Mouse (Mus musculus): ENCODE measurements around the gene Scn7a. TPM values are rescaled to one million over a fixed set of nuclear protein-coding genes. Genes with fewer than 3 reads are reported as not detected.

The Scn7a gene
- 0.25 and 0.32 TPM in 2 replicates for polyA plus RNA-seq (2015; fragmentation: Nextera tagmentation; extraction: Ambion mirVana)

DNA sequence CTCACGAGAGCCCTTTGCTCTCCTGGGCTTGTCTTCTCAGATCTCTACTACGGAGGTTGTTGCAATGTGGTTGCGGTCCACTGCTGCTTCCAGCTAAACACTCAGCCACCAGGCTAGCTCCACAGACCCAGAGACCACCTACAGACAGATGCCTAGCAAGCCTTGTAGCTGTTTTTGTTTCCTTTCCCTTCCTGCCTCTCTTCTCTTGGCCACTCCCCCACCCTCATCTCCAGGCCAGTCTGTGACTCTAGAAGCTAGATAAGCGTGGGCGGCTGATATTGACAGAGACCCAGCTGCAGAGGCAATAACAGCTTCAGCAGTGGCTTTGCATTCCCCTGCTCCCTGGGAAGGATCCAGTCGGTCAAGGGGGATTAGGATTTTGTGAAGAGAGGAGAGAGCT is at the start of gene Scn7a:
Gene Scn7a (minus strand): TSS at position 150 of the 400 bp plus-strand sequence.
- Histone ChIP-seq H3K27ac (replicated peaks) (no peak within 1 kb of the TSS), H3K9ac (no peak within 1 kb of the TSS), H3K4me2 (replicated peaks) (no peak within 1 kb of the TSS), H3K4me3 (replicated peaks) (no peak within 1 kb of the TSS), H3K9me3 (replicated peaks) (no peaks in the 10 kb centered on the region), H3K27me3 (no peaks in the 10 kb centered on the region), H3K4me1 (no peaks in the 10 kb centered on the region), H3K36me3 (no peaks in the 10 kb centered on the region)
- 41% methylated on average over 6 of the region's 6 CpGs for WGBS
- ATAC-seq (ENCODE audit: insufficient number of reproducible peaks, low FRiP score, low TSS enrichment, low read depth), result no peak

DNA sequence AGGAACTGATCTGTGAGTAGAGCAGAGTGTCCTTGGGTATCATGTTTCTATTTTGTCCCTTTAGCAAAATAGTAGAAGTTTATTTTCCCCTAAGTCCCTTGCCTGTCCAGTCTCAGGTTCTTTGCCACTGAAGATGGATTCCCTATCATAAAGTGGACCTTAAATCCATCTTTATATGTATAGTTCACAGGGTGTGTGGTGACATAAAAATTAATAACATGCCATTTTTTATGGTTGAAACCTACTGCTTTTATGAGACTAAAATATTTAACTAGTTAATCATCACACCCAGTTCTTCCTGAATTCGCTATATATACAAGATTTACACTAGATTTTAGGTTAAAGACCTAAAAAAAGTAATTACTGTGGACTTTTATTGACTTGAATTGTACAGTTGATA is 43.0 kb upstream of the Scn7a start:
- Histone ChIP-seq H3K4me1 (no peaks in the 10 kb centered on the region), H3K36me3 (no peaks in the 10 kb centered on the region), H3K27ac (replicated peaks) (no peak overlapping the region), H3K9me3 (replicated peaks) (no peaks in the 10 kb centered on the region), H3K4me3 (replicated peaks) (no peak overlapping the region), H3K4me2 (replicated peaks) (no peak overlapping the region), H3K27me3 (no peaks in the 10 kb centered on the region), H3K9ac (no peak overlapping the region)
- 72% methylated on average over 1 of the region's 1 CpGs for WGBS
- ATAC-seq (ENCODE audit: insufficient number of reproducible peaks, low FRiP score, low TSS enrichment, low read depth), result no peak

DNA sequence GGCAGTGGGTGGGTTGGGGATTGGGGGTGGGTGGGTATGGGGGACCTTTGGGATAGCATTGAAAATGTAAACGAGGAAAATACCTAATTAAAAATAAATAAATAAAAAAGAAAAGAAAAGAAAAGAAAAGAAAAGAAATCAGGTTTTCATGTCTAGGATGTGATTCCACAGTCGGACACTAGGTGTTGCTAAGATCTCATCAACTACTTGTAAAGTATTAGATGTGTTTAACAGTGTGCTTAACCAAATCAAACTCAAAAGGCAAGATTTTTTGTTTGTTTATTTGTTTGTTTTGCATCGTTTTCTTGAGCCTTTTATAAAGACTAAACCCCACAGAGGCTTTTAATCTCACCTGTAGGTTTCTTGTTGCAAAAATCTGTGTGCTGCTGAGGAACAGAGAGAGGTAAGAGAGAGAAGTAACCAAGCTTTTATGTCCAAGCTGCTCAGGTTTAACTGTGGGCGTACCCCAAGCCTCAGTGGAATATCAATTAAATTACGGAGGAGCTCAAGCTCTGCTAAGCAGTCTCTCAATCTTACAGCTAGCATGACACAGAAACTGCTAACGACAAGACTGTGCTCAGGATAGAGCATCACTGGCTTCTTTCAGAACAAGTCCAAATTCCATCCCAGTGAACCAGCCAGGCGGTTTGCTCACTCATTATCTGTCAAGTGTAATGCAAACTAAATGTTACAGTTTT is 35.3 kb upstream of the Scn7a start:
- Histone ChIP-seq H3K9me3 (replicated peaks) (no peaks in the 10 kb centered on the region), H3K4me1 (no peaks in the 10 kb centered on the region), H3K27ac (replicated peaks) (no peak overlapping the region), H3K9ac (no peak overlapping the region), H3K4me2 (replicated peaks) (no peak overlapping the region), H3K27me3 (no peaks in the 10 kb centered on the region), H3K4me3 (replicated peaks) (no peak overlapping the region), H3K36me3 (no peaks in the 10 kb centered on the region)
- WGBS, result 34% methylated on average over 7 of the region's 7 CpGs
- ATAC-seq (ENCODE audit: insufficient number of reproducible peaks, low FRiP score, low TSS enrichment, low read depth), result no peak

DNA sequence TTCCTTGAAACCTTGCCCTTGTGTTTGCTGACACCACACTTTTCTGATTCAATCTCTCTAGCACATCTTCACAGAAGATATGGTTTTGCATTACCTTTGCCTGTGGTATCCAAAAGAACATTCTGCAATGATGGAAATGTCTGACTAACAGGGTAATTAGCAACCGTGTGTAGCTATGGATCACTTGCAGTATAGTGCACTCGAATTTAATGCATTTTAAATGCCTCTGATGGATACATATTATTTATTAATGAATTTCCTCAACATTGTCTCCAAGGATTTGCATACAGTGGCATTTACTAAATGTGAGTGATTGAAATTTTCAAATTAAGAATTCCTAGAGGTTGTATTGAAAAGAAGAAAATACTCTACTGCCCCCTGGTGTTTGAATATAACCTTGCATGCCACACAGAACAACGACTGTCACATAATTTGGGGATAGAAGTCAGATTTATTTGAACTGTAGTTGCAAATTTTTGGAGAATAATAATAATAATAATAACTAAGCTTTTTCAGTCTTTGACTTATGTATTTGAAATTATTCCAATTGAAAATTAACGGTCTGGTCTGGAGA is 15.0 kb upstream of the Scn7a start:
- WGBS, result 40% methylated on average over 4 of the region's 4 CpGs
- no peak for ATAC-seq (ENCODE audit: insufficient number of reproducible peaks, low FRiP score, low TSS enrichment, low read depth)
- Histone ChIP-seq H3K27me3 (no peaks in the 10 kb centered on the region), H3K36me3 (no peaks in the 10 kb centered on the region), H3K9me3 (replicated peaks) (no peaks in the 10 kb centered on the region), H3K4me3 (replicated peaks) (no peak overlapping the region), H3K9ac (no peak overlapping the region), H3K4me1 (no peaks in the 10 kb centered on the region), H3K4me2 (replicated peaks) (no peak overlapping the region), H3K27ac (replicated peaks) (no peak overlapping the region)

DNA sequence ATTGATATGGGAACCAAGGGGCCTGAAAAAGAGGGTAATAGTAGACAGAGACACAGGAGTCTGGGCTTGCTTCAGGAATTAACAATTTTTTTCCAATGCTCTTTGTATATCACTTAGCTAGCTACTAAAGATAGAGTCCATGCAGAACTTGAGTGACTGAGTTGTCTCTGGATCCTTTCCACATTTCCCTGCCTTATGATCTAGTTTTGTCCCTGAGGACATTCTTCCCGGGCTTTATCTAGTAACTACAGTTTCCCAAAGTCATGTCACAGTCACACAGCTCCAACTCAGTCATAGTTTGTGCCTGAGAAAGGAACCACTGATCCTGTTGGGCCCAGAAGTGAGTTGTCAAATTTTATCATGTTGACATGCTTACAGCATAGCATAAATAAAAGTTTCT is 12.8 kb upstream of the Scn7a start:
- H3K9ac ChIP-seq, result no peak overlapping the region
- WGBS, result 49% methylated on average over 1 of the region's 1 CpGs

DNA sequence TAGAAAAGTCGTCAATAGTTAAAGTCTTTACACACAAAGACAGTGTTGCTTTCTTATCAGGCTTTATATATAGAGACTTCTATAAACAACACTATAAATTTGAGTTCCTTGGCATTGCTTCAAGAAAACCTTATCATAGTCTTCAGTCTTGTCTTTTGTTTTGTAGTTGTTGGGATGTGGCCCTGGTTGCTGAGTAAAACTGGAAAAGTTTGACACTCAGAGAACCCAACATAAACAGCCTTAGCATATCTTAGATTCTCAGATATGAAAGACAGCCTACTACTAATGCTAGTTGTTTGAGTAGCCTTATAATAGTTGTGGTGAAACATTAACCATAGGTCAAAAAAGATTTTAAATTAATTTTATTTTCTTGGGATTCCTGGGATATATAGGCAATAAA is 6.9 kb upstream of the Scn7a start:
- H3K9me3 ChIP-seq (replicated peaks), result no peaks in the 10 kb centered on the region
- H3K4me1 ChIP-seq, result no peaks in the 10 kb centered on the region
- no peak overlapping the region for H3K27ac ChIP-seq (replicated peaks)
- no peaks in the 10 kb centered on the region for H3K27me3 ChIP-seq
- no peak for ATAC-seq (ENCODE audit: insufficient number of reproducible peaks, low FRiP score, low TSS enrichment, low read depth)
- no peak overlapping the region for H3K4me2 ChIP-seq (replicated peaks)
- WGBS, result 88% methylated on average over 1 of the region's 1 CpGs
- H3K4me3 ChIP-seq (replicated peaks), result no peak overlapping the region
- no peak overlapping the region for H3K9ac ChIP-seq
- no peaks in the 10 kb centered on the region for H3K36me3 ChIP-seq

More for the DNA sequence above, 12.8 kb upstream of the Scn7a start:
- ATAC-seq (ENCODE audit: insufficient number of reproducible peaks, low FRiP score, low TSS enrichment, low read depth), result no peak
- no peaks in the 10 kb centered on the region for H3K36me3 ChIP-seq
- no peak overlapping the region for H3K27ac ChIP-seq (replicated peaks)
- no peak overlapping the region for H3K4me2 ChIP-seq (replicated peaks)
- no peak overlapping the region for H3K4me3 ChIP-seq (replicated peaks)
- H3K27me3 ChIP-seq, result no peaks in the 10 kb centered on the region
- no peaks in the 10 kb centered on the region for H3K9me3 ChIP-seq (replicated peaks)
- H3K4me1 ChIP-seq, result no peaks in the 10 kb centered on the region

DNA sequence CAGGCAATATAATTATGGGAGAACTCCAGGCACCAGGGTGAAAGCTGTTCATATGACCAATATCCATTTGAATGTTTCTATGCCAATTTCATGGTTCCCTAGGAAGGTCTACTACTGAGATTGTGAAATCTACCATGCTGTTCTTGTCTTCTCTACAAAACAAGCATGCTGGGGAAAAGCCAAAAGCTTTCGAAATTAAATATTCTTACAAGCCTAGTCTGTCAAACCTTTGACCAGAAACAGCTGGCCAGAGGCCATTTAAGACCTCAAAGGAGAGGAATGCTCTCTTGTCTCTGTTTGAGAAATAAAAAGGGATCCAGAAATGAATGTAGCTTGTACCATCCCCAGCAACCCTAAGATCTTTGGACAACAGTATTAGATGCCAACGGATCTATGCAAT is 3.8 kb downstream of the Scn7a start:
- Histone ChIP-seq H3K4me3 (replicated peaks) (no peak overlapping the region), H3K27me3 (no peaks in the 10 kb centered on the region), H3K9ac (no peak overlapping the region), H3K4me2 (replicated peaks) (no peak overlapping the region), H3K4me1 (no peaks in the 10 kb centered on the region), H3K9me3 (replicated peaks) (no peaks in the 10 kb centered on the region), H3K36me3 (no peaks in the 10 kb centered on the region), H3K27ac (replicated peaks) (no peak overlapping the region)
- no peak for ATAC-seq (ENCODE audit: insufficient number of reproducible peaks, low FRiP score, low TSS enrichment, low read depth)
- WGBS, result 63% methylated on average over 2 of the region's 2 CpGs

DNA sequence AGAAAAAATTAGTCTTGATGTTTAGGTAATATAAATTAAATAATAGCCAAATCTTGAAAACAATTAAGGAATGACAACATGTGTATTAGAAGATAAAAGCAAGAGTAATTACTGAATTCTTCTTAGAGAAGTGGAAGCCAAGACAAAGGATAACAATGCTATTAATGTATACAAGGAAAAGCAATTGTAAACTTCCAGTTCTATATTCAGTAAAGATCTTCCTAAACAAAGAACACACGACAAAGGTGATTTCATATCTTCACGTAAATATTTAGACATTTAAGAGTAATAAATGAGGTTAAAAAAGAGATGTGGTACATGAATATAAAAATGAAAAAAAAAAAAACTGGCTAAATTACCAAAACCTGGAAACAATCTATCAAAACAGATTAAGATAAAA is 16.7 kb downstream of the Scn7a start:
- H3K9me3 ChIP-seq (replicated peaks), result no peaks in the 10 kb centered on the region
- no peak for ATAC-seq (ENCODE audit: insufficient number of reproducible peaks, low FRiP score, low TSS enrichment, low read depth)

DNA sequence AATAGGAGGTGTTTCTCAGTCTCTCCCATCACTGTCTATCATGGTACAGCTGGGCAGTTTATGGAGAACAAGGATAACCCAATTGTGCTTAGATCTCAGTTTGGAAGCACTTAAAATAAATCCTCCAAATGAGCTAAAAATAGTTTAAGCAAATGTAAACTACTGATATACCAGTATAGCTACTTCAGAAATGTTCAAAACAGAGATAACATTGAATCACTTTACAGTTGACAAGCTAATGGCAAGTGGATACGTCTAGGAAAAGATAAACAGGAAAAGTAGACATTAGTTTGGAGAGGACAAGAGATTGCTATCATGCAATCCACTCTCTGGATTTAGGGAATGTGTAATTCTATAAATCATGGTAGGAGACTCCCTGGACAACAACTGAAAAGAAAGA is 19.5 kb downstream of the Scn7a start:
- Histone ChIP-seq H3K4me2 (replicated peaks) (no peak overlapping the region), H3K27me3 (no peaks in the 10 kb centered on the region), H3K36me3 (no peaks in the 10 kb centered on the region), H3K9me3 (replicated peaks) (no peaks in the 10 kb centered on the region), H3K27ac (replicated peaks) (no peak overlapping the region), H3K4me3 (replicated peaks) (no peak overlapping the region), H3K9ac (no peak overlapping the region), H3K4me1 (no peaks in the 10 kb centered on the region)
- no peak for ATAC-seq (ENCODE audit: insufficient number of reproducible peaks, low FRiP score, low TSS enrichment, low read depth)
- WGBS, result 69% methylated on average over 1 of the region's 1 CpGs

More for the DNA sequence above, 16.7 kb downstream of the Scn7a start:
- Histone ChIP-seq H3K4me2 (replicated peaks) (no peak overlapping the region), H3K4me3 (replicated peaks) (no peak overlapping the region), H3K27me3 (no peaks in the 10 kb centered on the region), H3K27ac (replicated peaks) (no peak overlapping the region), H3K9ac (no peak overlapping the region), H3K4me1 (no peaks in the 10 kb centered on the region), H3K36me3 (no peaks in the 10 kb centered on the region)
- WGBS, result 78% methylated on average over 2 of the region's 2 CpGs

DNA sequence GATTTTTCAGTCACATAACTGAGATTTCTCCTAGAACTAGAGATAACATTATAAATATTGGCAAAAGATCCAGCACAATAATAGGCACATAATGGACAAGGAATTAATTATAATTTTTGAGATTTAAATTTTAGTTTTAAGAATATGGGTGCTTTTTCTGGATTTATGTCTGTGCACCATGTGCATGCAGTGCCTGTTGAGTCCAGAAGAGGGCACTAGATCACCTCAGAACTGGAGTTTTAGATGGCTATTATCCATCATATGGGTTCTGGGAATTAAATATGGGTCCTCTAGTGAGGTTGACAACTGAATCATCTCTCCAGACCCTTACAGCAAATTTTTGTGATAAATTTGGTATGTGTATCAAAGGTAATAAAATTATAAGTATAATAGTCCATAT is 21.8 kb downstream of the Scn7a start:
- no peaks in the 10 kb centered on the region for H3K36me3 ChIP-seq
- H3K9ac ChIP-seq, result no peak overlapping the region
- no peak for ATAC-seq (ENCODE audit: insufficient number of reproducible peaks, low FRiP score, low TSS enrichment, low read depth)
- H3K27ac ChIP-seq (replicated peaks), result no peak overlapping the region
- H3K4me1 ChIP-seq, result no peaks in the 10 kb centered on the region
- no peaks in the 10 kb centered on the region for H3K27me3 ChIP-seq
- H3K4me2 ChIP-seq (replicated peaks), result no peak overlapping the region
- no peak overlapping the region for H3K4me3 ChIP-seq (replicated peaks)
- H3K9me3 ChIP-seq (replicated peaks), result no peaks in the 10 kb centered on the region

DNA sequence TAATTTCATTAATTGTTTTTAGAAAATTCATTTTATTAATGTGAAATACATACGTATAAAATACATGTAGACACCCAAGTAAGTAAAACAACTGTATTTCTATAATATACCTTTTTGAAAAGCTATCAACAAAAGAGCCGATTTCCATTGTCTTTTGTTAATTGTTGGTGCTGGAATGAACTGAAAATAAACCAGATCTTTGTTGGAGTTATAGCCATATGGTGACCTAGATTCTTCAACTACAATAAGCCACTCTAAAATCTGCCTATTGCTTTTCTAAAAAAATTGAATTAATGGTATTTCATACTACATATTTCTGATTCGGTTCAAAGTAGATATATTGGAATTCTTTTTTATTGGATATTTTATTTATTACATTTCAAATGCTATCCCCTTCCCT is 56.7 kb downstream of the Scn7a start:
- Histone ChIP-seq H3K36me3 (no peaks in the 10 kb centered on the region), H3K27me3 (no peaks in the 10 kb centered on the region), H3K4me2 (replicated peaks) (no peak overlapping the region), H3K4me1 (no peaks in the 10 kb centered on the region), H3K9me3 (replicated peaks) (no peaks in the 10 kb centered on the region), H3K4me3 (replicated peaks) (no peak overlapping the region), H3K27ac (replicated peaks) (no peak overlapping the region), H3K9ac (no peak overlapping the region)
- no peak for ATAC-seq (ENCODE audit: insufficient number of reproducible peaks, low FRiP score, low TSS enrichment, low read depth)
- WGBS, result 88% methylated on average over 3 of the region's 3 CpGs

DNA sequence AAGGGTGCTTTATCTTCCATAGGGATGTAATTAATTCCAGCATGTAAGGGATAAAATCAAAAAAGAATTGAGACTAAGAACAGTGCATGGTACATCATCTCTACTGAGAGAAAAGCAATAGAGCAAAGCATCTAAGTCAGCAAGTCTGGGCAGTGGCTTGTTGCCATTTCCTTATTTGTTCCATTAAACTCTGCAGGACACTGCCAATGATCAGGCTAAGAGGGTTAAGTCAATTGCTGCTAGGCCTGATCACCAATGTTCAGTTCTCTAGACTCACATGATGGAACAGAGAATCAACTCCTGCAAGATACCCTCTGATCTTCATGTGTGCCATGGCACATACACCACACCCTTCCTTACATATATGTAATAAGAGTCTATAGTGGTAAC is 57.1 kb downstream of the Scn7a start:
- Histone ChIP-seq H3K27ac (replicated peaks) (no peak overlapping the region), H3K27me3 (no peaks in the 10 kb centered on the region)
- ATAC-seq (ENCODE audit: insufficient number of reproducible peaks, low FRiP score, low TSS enrichment, low read depth), result no peak

More for the DNA sequence above, 57.1 kb downstream of the Scn7a start:
- H3K9ac ChIP-seq, result no peak overlapping the region
- H3K4me2 ChIP-seq (replicated peaks), result no peak overlapping the region
- no peaks in the 10 kb centered on the region for H3K4me1 ChIP-seq
- H3K36me3 ChIP-seq, result no peaks in the 10 kb centered on the region
- no peaks in the 10 kb centered on the region for H3K9me3 ChIP-seq (replicated peaks)
- no peak overlapping the region for H3K4me3 ChIP-seq (replicated peaks)

Data from embryonic facial prominence, embryonic 15.5 days (tissue).